Mouse (Mus musculus) regulatory T cell (primary cell): ENCODE data around the gene Pde4dip.

Experiments
- in situ Hi-C: fragments of 300-600 bp; cut with MboI, MseI; formaldehyde crosslinking; loops from one replicate; pipeline ENCODE4 v1.15.1; 2025; ENCODE audit warnings: high pct_unique_total_duplicates

The Pde4dip gene

GRCm38 (mm10) chr3:97690590-97690989 is 197.9 kb downstream of the Pde4dip start:
- in situ Hi-C loops, result no loop called here

GRCm38 (mm10) chr3:97689289-97689688 is 199.2 kb downstream of the Pde4dip start:
- in situ Hi-C loops, result no loop called here

- in situ Hi-C loops, result no loop called here
Measured at GRCm38 (mm10) chr3:97686372-97687117, 202.0 kb downstream of the Pde4dip start.

- in situ Hi-C loops, result loop anchor here (5.0 kb wide), 1 partner anchor 199 kb away; no protein-coding TSS in a partner anchor
Measured at GRCm38 (mm10) chr3:97683560-97684195, 204.8 kb downstream of the Pde4dip start.

GRCm38 (mm10) chr3:97682576-97682975 is 205.9 kb downstream of the Pde4dip start:
- in situ Hi-C loops, result loop anchor here (5.0 kb wide), 1 partner anchor 200 kb away; no protein-coding TSS in a partner anchor

- in situ Hi-C loops, result loop anchor here (5.0 kb wide), 1 partner anchor 200 kb away; no protein-coding TSS in a partner anchor
Measured at GRCm38 (mm10) chr3:97682159-97682502, 206.4 kb downstream of the Pde4dip start.

GRCm38 (mm10) chr3:97681321-97682158 is 207.0 kb downstream of the Pde4dip start:
- in situ Hi-C loops, result loop anchor here (5.0 kb wide), 1 partner anchor 201 kb away; no protein-coding TSS in a partner anchor

- in situ Hi-C loops, result loop anchor here (5.0 kb wide), 1 partner anchor 202 kb away; no protein-coding TSS in a partner anchor
Measured at GRCm38 (mm10) chr3:97680631-97681320, 207.7 kb downstream of the Pde4dip start.

- in situ Hi-C loops, result no loop called here
Measured at GRCm38 (mm10) chr3:97678416-97678815, 210.1 kb downstream of the Pde4dip start.

GRCm38 (mm10) chr3:97676126-97676525 is 212.4 kb downstream of the Pde4dip start:
- in situ Hi-C loops, result no loop called here

- in situ Hi-C loops, result no loop called here
Measured at GRCm38 (mm10) chr3:97674644-97675110, 213.8 kb downstream of the Pde4dip start, which contains the start of gene Gm17651. Gene Gm17651 (minus strand): TSS chr3:97674694.

GRCm38 (mm10) chr3:97667093-97667675 is 221.3 kb downstream of the Pde4dip start:
- in situ Hi-C loops, result no loop called here

GRCm38 (mm10) chr3:97666154-97666553 is 222.4 kb downstream of the Pde4dip start:
- in situ Hi-C loops, result no loop called here

GRCm38 (mm10) chr3:97665525-97665924 is 223.0 kb downstream of the Pde4dip start:
- in situ Hi-C loops, result no loop called here

- in situ Hi-C loops, result no loop called here
Measured at GRCm38 (mm10) chr3:97661206-97661605, 227.3 kb downstream of the Pde4dip start.

GRCm38 (mm10) chr3:97659746-97660145 is 228.8 kb downstream of the Pde4dip start:
- in situ Hi-C loops, result no loop called here

- in situ Hi-C loops, result no loop called here
Measured at GRCm38 (mm10) chr3:97658426-97659193, 229.9 kb downstream of the Pde4dip start.

- in situ Hi-C loops, result no loop called here
Measured at GRCm38 (mm10) chr3:97657655-97658411, 230.7 kb downstream of the Pde4dip start, which contains the start of gene Prkab2. Gene Prkab2 (plus strand): TSS chr3:97658193.

GRCm38 (mm10) chr3:97654901-97655300 is 233.6 kb downstream of the Pde4dip start:
- in situ Hi-C loops, result no loop called here
